Mouse (Mus musculus): Measurements from ENCODE around the gene Tom1. TPM values are rescaled to one million over a fixed set of nuclear protein-coding genes. Genes with fewer than 3 reads are reported as not detected.

Gene Tom1
- polyA plus RNA-seq, 1 experiment from 2014 or later, result 21.9 TPM

DNA sequence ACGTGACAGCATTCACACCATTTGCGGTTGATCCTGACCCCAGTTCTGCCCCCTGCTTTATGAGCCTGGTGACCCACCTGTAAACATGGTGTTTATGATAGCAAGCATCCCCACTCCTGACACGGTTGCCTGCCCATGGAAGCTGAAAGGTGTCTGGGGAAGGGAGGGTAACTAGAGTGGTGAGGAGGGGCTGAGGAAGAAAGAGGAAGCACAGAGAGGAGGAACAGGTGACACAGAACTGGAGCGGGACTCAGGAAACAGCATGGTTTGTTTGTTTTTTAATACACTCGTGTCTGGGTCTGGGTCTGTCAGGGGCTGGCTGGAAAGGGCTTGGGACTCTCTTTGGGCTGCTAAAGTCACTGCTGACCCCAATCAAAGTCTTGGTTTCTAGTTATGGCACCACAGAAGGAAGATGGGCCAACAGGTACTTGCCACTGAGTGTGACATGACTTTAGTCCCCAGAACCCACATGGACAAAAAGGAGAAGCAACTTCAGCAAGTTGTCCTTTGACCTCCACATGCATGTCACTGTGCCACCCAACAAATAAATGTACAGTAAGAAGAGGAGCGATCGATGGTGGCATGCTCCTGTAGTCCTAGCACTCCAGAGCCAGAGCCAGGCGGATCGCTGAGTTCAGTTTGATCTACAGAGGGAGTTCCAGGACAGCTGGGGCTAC, 48.0 kb downstream of the Tom1 start:
- H3K9me3 ChIP-seq, result no peaks in the 10 kb centered on the region
- no peak overlapping the region for H3K4me2 ChIP-seq
- no peak overlapping the region for H3K4me3 ChIP-seq (replicated peaks)
- H3K4me1 ChIP-seq, result peaks cover 6% of the 10 kb centered on the region; the same call in 1 of the 2 replicates
- 83% methylated on average over 9 of the region's 9 CpGs for WGBS
- no peak overlapping the region for H3K27ac ChIP-seq
- H3K27me3 ChIP-seq, result no peaks in the 10 kb centered on the region
- ATAC-seq (ENCODE audit: low FRiP score), result no peak
- H3K9ac ChIP-seq, result no peak overlapping the region
- no peaks in the 10 kb centered on the region for H3K36me3 ChIP-seq (replicated peaks)

DNA sequence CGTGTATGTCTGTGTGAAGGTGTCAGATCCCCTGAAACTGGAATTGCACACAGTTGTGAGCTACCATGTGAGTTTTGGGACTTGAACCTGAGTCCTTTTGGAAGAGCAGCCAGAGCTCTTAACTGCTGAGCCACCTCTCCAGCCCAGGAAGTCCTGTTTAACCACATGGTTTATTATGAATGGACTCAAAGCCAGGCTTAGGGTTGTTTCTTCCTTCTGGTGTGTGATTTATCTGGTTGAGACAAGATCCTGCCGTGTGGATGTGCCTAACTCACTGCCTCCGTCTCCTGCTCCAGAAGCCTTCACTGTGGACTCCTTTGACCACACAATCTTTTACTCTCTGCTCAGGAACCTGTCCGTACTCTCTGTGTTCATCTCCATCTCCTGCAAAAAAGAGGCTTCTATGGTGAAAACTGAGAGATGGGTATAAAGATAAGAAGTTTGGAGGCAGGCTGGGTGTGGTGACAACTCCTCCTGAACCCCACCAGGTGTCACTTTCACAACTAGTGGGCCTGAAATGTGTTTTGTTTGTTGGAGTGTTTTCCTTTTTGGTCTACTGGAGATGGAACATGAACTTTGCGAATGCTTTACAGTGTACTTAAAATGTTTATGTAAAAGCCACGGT, 48.8 kb downstream of the Tom1 start:
- Histone ChIP-seq H3K9ac (no peak overlapping the region), H3K4me3 (replicated peaks) (no peak overlapping the region), H3K4me1 (peaks cover 6% of the 10 kb centered on the region; the same call in 1 of the 2 replicates), H3K36me3 (replicated peaks) (no peaks in the 10 kb centered on the region), H3K9me3 (no peaks in the 10 kb centered on the region), H3K4me2 (no peak overlapping the region), H3K27me3 (no peaks in the 10 kb centered on the region), H3K27ac (no peak overlapping the region)
- 88% methylated on average over 6 of the region's 6 CpGs for WGBS
- no peak for ATAC-seq (ENCODE audit: low FRiP score)

DNA sequence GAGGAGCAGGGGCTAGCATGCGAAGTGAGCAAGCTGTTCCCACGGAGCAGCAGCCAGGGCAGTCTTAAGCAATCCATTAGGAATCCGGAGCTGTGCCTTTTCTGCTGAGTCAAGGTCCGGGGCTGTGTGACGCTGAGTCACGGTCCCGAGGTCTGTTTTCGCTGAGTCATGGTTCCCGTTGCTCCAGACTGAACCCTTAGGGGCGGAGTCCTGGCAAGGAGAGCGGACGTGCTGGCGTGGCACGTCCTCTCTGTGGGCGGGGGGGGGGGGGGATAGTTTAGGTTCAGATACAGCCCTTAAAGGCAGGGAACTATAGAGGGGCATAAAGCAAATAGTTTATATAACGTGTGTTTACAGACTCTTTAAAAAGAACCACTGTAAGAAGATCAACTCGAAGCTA, 50.3 kb downstream of the Tom1 start:
- no peak overlapping the region for H3K27ac ChIP-seq
- peak; percentile 95 for ATAC-seq (ENCODE audit: low FRiP score)
- peak overlapping the region; percentile 19 for H3K4me3 ChIP-seq (replicated peaks)
- H3K9ac ChIP-seq, result no peak overlapping the region
- no peaks in the 10 kb centered on the region for H3K9me3 ChIP-seq
- peak overlapping the region; percentile 43 for H3K4me2 ChIP-seq
- WGBS, result 10% methylated on average over 16 of the region's 17 CpGs
- H3K4me1 ChIP-seq, result peaks cover 6% of the 10 kb centered on the region; the same call in 1 of the 2 replicates
- no peaks in the 10 kb centered on the region for H3K36me3 ChIP-seq (replicated peaks)
- H3K27me3 ChIP-seq, result no peaks in the 10 kb centered on the region

DNA sequence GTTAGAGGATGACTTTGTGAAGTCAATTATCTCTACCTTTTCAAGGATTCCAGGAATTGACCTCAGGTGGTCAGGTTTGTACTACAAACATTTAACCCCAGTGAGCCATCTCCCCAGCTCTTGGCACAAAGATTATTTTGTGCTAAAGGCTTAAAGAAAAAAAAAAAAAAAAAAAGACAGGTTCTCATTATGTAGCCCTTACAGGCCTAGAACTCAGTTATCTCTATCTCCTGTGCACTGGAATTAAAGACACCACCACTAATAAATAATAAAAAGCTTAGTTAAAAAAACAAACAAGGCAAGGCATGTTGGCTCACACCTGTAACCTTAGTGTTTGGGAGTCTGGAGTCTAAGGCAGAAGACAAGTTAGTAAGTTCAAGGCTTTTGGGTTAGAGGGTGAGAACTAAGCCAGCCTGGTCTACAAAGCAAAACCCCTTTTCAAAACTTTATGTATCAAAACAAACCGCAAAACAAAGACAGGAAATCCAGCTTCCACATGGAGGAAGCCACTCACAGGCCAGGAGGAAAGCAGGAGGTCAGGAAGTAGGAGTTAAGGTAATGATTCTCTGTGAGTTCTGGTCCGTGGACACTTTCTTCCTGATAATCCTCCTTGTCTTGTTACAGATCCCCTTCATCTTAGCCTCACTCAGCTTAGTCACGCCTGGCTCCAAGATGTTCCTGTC, 51.0 kb downstream of the Tom1 start:
- Histone ChIP-seq H3K27me3 (no peaks in the 10 kb centered on the region), H3K27ac (no peak overlapping the region), H3K4me2 (peak overlapping the region; percentile 43; the same call in 1 of the 2 replicates), H3K9ac (no peak overlapping the region), H3K9me3 (no peaks in the 10 kb centered on the region), H3K4me1 (peaks cover 10% of the 10 kb centered on the region; the same call in 1 of the 2 replicates), H3K4me3 (replicated peaks) (no peak overlapping the region), H3K36me3 (replicated peaks) (no peaks in the 10 kb centered on the region)
- 75% methylated on average over 3 of the region's 3 CpGs for WGBS
- no peak for ATAC-seq (ENCODE audit: low FRiP score)

DNA sequence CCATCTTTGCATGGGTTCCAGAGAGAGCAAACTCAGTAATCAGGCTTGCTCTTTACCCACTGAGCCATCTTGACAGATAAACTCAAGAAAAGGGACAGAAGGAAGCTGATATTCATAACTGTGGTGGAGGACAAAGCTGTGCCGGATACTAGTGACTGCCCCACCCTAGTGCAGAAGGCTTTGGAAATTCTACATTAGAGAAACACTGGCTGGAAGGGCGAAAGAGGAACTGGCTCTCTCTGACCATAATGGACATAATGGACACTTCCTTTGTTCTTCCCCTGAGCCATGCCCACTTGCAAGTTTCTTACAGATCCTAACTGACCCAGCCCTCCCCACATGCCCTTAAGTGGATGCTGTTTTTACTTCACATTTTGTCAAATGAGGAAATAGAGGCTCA, 52.5 kb downstream of the Tom1 start:
- H3K9ac ChIP-seq, result no peak overlapping the region
- no peak overlapping the region for H3K4me3 ChIP-seq (replicated peaks)
- ATAC-seq (ENCODE audit: low FRiP score), result no peak
- peaks cover 2% of the 10 kb centered on the region; the same call in 1 of the 2 replicates for H3K27me3 ChIP-seq
- no peak overlapping the region for H3K27ac ChIP-seq
- H3K4me2 ChIP-seq, result no peak overlapping the region
- H3K36me3 ChIP-seq (replicated peaks), result no peaks in the 10 kb centered on the region
- no peaks in the 10 kb centered on the region for H3K9me3 ChIP-seq
- peaks cover 14% of the 10 kb centered on the region; the same call in 1 of the 2 replicates for H3K4me1 ChIP-seq
- 84% methylated on average over 2 of the region's 2 CpGs for WGBS

DNA sequence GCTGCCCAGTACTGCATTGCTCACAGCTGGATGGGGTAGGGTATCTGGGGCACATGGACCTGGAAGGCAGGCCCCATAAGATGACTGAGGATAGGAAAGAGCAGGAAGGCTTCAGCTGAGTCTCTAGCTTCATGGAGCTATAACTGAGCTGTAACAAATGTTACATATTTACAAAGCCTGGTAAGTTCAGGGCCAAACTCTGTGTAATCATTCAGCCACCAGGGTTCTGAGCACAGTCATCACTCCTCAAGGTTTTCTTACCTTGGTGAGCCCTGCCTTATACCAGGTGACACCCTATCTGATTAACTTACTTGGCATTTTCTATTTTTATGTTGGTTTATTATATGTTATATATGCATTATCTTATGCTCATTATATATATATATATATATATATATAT, 53.6 kb downstream of the Tom1 start:
- no peak overlapping the region for H3K27ac ChIP-seq
- no peak overlapping the region for H3K4me2 ChIP-seq
- H3K9me3 ChIP-seq, result no peaks in the 10 kb centered on the region
- H3K4me3 ChIP-seq (replicated peaks), result no peak overlapping the region
- ATAC-seq (ENCODE audit: low FRiP score), result no peak
- H3K36me3 ChIP-seq (replicated peaks), result no peaks in the 10 kb centered on the region
- H3K9ac ChIP-seq, result no peak overlapping the region
- peaks cover 12% of the 10 kb centered on the region; the same call in 1 of the 2 replicates for H3K27me3 ChIP-seq
- peaks cover 14% of the 10 kb centered on the region; the same call in 1 of the 2 replicates for H3K4me1 ChIP-seq

DNA sequence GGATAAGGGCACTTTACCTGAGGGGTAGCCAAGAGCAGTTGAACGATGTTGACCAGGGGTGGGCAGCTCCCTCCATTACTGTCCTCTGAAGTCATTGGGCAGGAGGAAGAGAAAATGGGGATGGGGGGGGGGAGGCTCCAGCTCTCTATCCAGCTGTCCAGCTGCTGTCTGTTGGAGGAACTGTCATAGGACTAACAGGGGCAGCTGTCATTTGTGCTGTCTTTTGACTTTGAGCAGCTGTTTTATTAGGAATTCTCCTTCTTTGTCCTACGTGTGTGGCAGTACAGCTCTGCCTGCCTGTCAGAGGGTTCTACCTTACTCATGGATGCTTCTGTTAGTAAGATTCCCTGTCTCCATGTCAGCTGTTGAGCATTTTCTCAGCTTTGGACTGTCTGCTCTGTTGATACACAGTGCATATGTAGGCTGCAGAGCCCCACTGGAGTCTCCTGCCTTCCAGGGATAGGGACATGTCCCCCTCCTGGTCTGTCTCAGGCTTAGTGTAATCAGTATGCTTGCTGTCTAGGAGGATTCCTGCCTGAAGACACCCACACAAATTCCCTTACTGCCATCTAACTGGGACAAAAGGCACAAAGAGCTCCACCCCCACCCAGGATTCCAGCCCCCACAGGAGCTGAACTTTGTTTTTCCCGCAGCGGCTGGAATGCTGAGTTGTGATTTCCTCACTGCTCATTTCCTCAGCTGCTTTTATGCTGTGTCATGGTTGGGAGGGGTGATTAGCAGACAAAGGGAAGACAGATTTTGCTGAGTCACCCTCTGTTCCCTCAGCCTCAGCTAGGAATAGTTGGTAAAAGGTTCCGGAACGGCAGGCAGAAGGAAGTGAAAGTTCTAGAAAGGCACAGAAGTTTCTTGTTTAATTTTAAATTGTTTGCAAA, 55.7 kb downstream of the Tom1 start:
- Histone ChIP-seq H3K27ac (no peak overlapping the region), H3K36me3 (replicated peaks) (no peaks in the 10 kb centered on the region), H3K9me3 (no peaks in the 10 kb centered on the region), H3K4me1 (peaks cover 16% of the 10 kb centered on the region), H3K4me3 (replicated peaks) (no peak overlapping the region), H3K27me3 (peaks cover 15% of the 10 kb centered on the region; the same call in 1 of the 2 replicates), H3K9ac (no peak overlapping the region), H3K4me2 (peak overlapping the region; percentile 22; the same call in 1 of the 2 replicates)
- 25% methylated on average over 6 of the region's 6 CpGs for WGBS
- no peak for ATAC-seq (ENCODE audit: low FRiP score)

DNA sequence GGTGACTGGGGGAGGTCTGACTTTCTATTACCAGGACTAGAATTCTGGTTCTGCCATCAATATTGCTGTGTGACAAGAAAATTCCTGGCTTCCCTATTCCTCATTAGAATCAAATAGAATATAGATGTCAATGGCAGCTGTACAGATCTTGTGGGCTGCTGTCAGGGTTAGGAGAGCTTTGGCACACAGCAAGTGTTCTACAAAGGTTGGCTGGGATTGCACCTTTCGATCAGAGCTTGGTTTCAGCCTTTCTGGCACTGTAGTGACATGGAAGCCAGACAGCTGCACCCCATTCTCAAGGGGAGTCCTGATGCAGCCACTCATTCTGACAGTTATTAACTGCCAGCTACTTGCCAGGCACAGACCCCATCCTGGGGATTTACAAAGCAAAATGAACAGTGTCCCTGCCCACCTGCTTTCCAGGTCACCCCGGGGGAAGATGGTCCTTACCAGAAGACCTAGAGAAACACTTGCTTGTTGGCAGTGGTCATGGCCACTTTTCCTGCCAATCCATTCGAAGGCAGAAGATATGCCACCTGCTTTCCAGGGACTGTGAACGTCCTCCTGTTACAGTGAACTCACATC, 57.4 kb downstream of the Tom1 start:
- Histone ChIP-seq H3K9me3 (no peaks in the 10 kb centered on the region), H3K36me3 (replicated peaks) (no peaks in the 10 kb centered on the region), H3K27me3 (peaks cover 15% of the 10 kb centered on the region; the same call in 1 of the 2 replicates), H3K4me2 (no peak overlapping the region), H3K4me3 (replicated peaks) (no peak overlapping the region), H3K9ac (no peak overlapping the region), H3K4me1 (peaks cover 16% of the 10 kb centered on the region), H3K27ac (no peak overlapping the region)
- no peak for ATAC-seq (ENCODE audit: low FRiP score)
- WGBS, result 81% methylated on average over 4 of the region's 4 CpGs

DNA sequence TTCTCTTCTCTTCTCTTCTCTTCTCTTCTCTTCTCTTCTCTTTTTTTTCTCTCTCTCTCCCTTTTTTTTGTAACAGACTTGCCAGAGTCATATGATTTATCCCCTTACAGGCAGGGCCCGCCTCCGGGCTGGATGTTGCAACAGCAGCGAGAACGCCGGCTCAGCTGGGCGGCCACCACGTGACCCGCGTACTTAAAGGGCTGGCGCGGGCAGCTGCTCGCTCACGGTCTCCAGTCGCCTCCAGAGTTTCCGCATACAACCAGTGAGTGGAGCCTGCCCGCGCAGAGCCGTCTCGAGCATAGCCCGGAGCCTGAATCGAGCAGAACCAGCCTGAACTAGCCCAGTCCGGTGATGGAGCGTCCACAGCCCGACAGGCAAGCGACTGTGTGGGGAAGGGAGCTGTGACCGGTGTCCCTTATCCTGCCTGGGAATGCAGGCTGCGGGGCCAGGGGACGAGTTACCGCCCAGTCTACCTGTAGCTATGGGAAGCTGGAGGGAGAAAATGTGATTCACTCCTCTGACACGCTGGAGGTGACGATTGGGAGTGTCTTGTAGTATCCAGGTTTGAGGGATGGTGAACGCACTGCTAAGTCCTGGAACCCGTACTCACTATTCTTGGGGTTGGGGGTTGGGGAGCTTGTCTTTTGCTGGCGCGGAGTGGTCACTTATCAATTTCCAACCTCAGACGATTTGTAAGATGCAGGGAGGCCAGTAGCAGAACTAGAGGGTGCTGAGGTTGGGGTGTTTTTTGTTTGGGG, 60.1 kb downstream of the Tom1 start, which contains the start of gene Hmox1:
Gene Hmox1 (plus strand): TSS at position 223 of the 758 bp plus-strand sequence.
- H3K9me3 ChIP-seq, result no peaks in the 10 kb centered on the region
- H3K27ac ChIP-seq, result no peak within 1 kb of the TSS
- peak within 1 kb of the TSS; percentile 68 for H3K9ac ChIP-seq
- peaks cover 12% of the 10 kb centered on the region for H3K36me3 ChIP-seq (replicated peaks)
- peaks cover 15% of the 10 kb centered on the region; the same call in 1 of the 2 replicates for H3K27me3 ChIP-seq
- peak; percentile 95 for ATAC-seq (ENCODE audit: low FRiP score)
- WGBS, result 0% methylated on average over 36 of the region's 36 CpGs
- H3K4me2 ChIP-seq, result peak within 1 kb of the TSS; percentile 87
- peak within 1 kb of the TSS; percentile 57 for H3K4me3 ChIP-seq (replicated peaks)
- H3K4me1 ChIP-seq, result peaks cover 16% of the 10 kb centered on the region

DNA sequence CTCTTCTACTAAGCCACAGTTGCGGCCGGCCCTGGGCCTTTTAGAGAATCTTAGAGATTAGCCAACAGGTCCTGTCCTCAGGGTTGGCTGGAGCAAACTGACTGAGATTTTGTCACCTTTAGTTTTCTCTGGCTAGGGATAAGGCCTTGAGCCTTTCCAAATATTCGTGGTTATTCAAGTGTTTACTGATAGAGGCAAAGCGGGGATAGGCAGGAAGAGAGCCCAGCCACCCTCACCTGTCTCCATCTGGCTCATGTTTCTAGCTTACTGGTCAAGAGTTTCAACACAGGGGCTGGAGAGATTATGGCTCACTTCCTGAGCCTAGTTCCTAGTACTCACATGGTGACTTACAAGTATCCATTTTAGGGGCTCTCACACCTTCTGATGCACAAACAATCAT, 69.5 kb downstream of the Tom1 start:
- ATAC-seq (ENCODE audit: low FRiP score), result no peak
- H3K9me3 ChIP-seq, result no peaks in the 10 kb centered on the region
- no peaks in the 10 kb centered on the region for H3K36me3 ChIP-seq (replicated peaks)
- no peaks in the 10 kb centered on the region for H3K4me1 ChIP-seq
- no peaks in the 10 kb centered on the region for H3K27me3 ChIP-seq
- H3K4me3 ChIP-seq (replicated peaks), result no peak overlapping the region
- H3K27ac ChIP-seq, result no peak overlapping the region
- no peak overlapping the region for H3K4me2 ChIP-seq
- no peak overlapping the region for H3K9ac ChIP-seq
- WGBS, result 95% methylated on average over 4 of the region's 4 CpGs

DNA sequence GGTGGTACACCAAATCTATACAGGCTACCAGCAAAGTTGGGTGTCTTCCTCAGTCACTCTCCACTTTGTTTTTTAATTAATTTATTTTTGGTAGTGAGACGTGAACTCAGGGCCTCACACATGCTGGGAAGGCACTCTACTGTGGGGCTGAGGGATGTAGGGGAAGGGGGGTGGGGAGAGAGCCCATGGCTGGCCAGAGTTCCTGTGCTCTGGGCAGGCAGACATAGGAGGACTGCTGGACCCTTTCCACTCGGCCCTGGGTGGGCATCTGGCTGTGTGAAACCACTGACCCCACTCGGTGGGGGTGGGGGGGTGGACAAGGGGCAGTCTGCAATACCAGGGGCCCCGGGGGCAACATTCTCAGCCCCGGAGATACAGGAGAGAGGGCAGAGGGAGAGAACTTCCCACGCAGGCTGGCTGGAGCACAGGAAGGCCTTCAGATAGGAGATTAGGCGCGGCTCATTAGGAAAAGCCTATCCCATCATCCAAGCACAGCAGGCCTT, 69.9 kb downstream of the Tom1 start:
- no peak for ATAC-seq (ENCODE audit: low FRiP score)
- Histone ChIP-seq H3K4me3 (replicated peaks) (no peak overlapping the region), H3K27me3 (no peaks in the 10 kb centered on the region), H3K4me1 (no peaks in the 10 kb centered on the region), H3K9me3 (no peaks in the 10 kb centered on the region), H3K4me2 (no peak overlapping the region), H3K27ac (no peak overlapping the region), H3K9ac (no peak overlapping the region), H3K36me3 (replicated peaks) (no peaks in the 10 kb centered on the region)
- WGBS, result 58% methylated on average over 8 of the region's 8 CpGs
